7 mouse cellular contexts compared by ENCODE assay signal in genomic region chr13:100650550-100651438, GRCm38 (mm10). TPM values are rescaled to one million over a fixed set of nuclear protein-coding genes. Genes with fewer than 3 reads are reported as not detected.
A peak's percentile ranks its signal among the peaks of the same experiment; 100 is the strongest.
DNase-seq lines count a peak whose midpoint lies in the region; ATAC-seq lines count a peak whose summit lies in the region.

Gene Ak6, plus strand, starts transcription at chr13:100650979.
Gene Rad17, minus strand, starts transcription at chr13:100651051.

- H3K4me1 ChIP-seq in embryonic facial prominence, embryonic 10.5 days = peaks cover 13% of the 10 kb centered on the region
- H3K4me1 ChIP-seq in limb, embryonic 10.5 days = peaks cover 11% of the 10 kb centered on the region
- peaks cover 13% of the 10 kb centered on the region for H3K4me1 ChIP-seq in midbrain, embryonic 13.5 days (replicated peaks)

- H3K9ac ChIP-seq in midbrain, embryonic 13.5 days (replicated peaks) = peak within 1 kb of the TSS; percentile 95

- no peaks in the 10 kb centered on the region for H3K9me3 ChIP-seq in embryonic facial prominence, embryonic 10.5 days
- H3K9me3 ChIP-seq in limb, embryonic 10.5 days (replicated peaks) = no peaks in the 10 kb centered on the region
- no peaks in the 10 kb centered on the region for H3K9me3 ChIP-seq in midbrain, embryonic 13.5 days

- under 1% methylated on average over 73 of the region's 73 CpGs for WGBS in embryonic facial prominence, embryonic 10.5 days
- WGBS in limb, embryonic 10.5 days = under 1% methylated on average over 73 of the region's 73 CpGs
- under 1% methylated on average over 71 of the region's 73 CpGs for WGBS in midbrain, embryonic 13.5 days

- peak; percentile 98 for ATAC-seq in midbrain, embryonic 13.5 days

- H3K4me2 ChIP-seq in midbrain, embryonic 13.5 days (replicated peaks) = peak within 1 kb of the TSS; percentile 87

- H3K27me3 ChIP-seq in embryonic facial prominence, embryonic 10.5 days (replicated peaks; ENCODE audit: low read depth, poor library complexity, severe bottlenecking) = no peaks in the 10 kb centered on the region
- H3K27me3 ChIP-seq in limb, embryonic 10.5 days (ENCODE audit: low read depth, poor library complexity, severe bottlenecking) = no peaks in the 10 kb centered on the region
- no peaks in the 10 kb centered on the region for H3K27me3 ChIP-seq in midbrain, embryonic 13.5 days

- DNase-seq in adrenal gland, postnatal 10 days = peak; percentile 98
- peak; percentile 93 for DNase-seq in embryonic facial prominence, embryonic 10.5 days (ENCODE audit: low spot score)
- peak; percentile 47 for DNase-seq in gonadal fat pad, adult 2 months (ENCODE audit: low read depth)
- peak; percentile 91 for DNase-seq in kidney, adult 11 months
- peak; percentile 95 for DNase-seq in limb, embryonic 10.5 days (ENCODE audit: low spot score)
- DNase-seq in spleen, adult 12 weeks (ENCODE audit: low spot score) = peak; percentile 94

- H3K27ac ChIP-seq in embryonic facial prominence, embryonic 10.5 days (replicated peaks) = peak within 1 kb of the TSS; percentile 100
- peak within 1 kb of the TSS; percentile 99 for H3K27ac ChIP-seq in limb, embryonic 10.5 days
- H3K27ac ChIP-seq in midbrain, embryonic 13.5 days = peak within 1 kb of the TSS; percentile 97

- H3K36me3 ChIP-seq in embryonic facial prominence, embryonic 10.5 days (replicated peaks) = peaks cover 41% of the 10 kb centered on the region
- H3K36me3 ChIP-seq in limb, embryonic 10.5 days = peaks cover 43% of the 10 kb centered on the region
- H3K36me3 ChIP-seq in midbrain, embryonic 13.5 days = peaks cover 12% of the 10 kb centered on the region

- H3K4me3 ChIP-seq in embryonic facial prominence, embryonic 10.5 days = peak within 1 kb of the TSS; percentile 97
- H3K4me3 ChIP-seq in limb, embryonic 10.5 days = peak within 1 kb of the TSS; percentile 95
- H3K4me3 ChIP-seq in midbrain, embryonic 13.5 days (replicated peaks) = peak within 1 kb of the TSS; percentile 97

RNA-seq across cellular contexts. Expression of gene Ak6, which starts in this region (rescaled TPM):
- 10 to 100 TPM; 75.2 to 80.4 TPM for total RNA-seq in adrenal gland, postnatal 10 days (2021)
- polyA plus RNA-seq in embryonic facial prominence, embryonic 10.5 days (2016; fragmentation: Nextera tagmentation; extraction: Ambion mirVana) = 365 and 367 TPM in 2 replicates
- polyA plus RNA-seq in gonadal fat pad, adult 2 months (2012; rRNA removed) = 50.3 and 61.2 TPM in 2 replicates
- 361 and 370 TPM in 2 replicates for polyA plus RNA-seq in limb, embryonic 10.5 days (2016; fragmentation: Nextera tagmentation; extraction: Ambion mirVana)
- 339 and 353 TPM in 2 replicates for polyA plus RNA-seq in midbrain, embryonic 13.5 days (2015; fragmentation: Nextera tagmentation; extraction: Ambion mirVana)

RNA-seq across cellular contexts. Expression of gene Rad17, which starts in this region (rescaled TPM):
- total RNA-seq in adrenal gland, postnatal 10 days (2021) = 10 to 100 TPM; 20.4 to 21.4 TPM
- polyA plus RNA-seq in embryonic facial prominence, embryonic 10.5 days (2016; fragmentation: Nextera tagmentation; extraction: Ambion mirVana) = 23.4 and 23.8 TPM in 2 replicates
- polyA plus RNA-seq in gonadal fat pad, adult 2 months (2012; rRNA removed) = 5.5 and 5.8 TPM in 2 replicates
- polyA plus RNA-seq in limb, embryonic 10.5 days (2016; fragmentation: Nextera tagmentation; extraction: Ambion mirVana) = 23.8 and 25.8 TPM in 2 replicates
- 20.9 and 21.2 TPM in 2 replicates for polyA plus RNA-seq in midbrain, embryonic 13.5 days (2015; fragmentation: Nextera tagmentation; extraction: Ambion mirVana)

Comparison
In these comparisons a context has a peak if more than half of its experiments do, and no peak if none do; other contexts are left out.
1. Peak in every context shown above with its lines: DNase-seq, ATAC-seq, H3K4me3 ChIP-seq and H3K27ac ChIP-seq.
2. DNase-seq: peak in every context shown above with its lines; median percentile 98 in adrenal gland, postnatal 10 days; 95 in limb, embryonic 10.5 days; 94 in spleen, adult 12 weeks; 93 in embryonic facial prominence, embryonic 10.5 days; 91 in kidney, adult 11 months; 47 in gonadal fat pad, adult 2 months.